Mouse (Mus musculus) central nervous system, embryonic 14 days (tissue): ENCODE data around the gene Bach1. TPM values are rescaled to one million over a fixed set of nuclear protein-coding genes. Genes with fewer than 3 reads are reported as not detected.

Source experiments
- polyA plus RNA-seq: library from polyadenylated mRNA; depleted of rRNA; stranded (reverse); fragments of >200 nt; gene quantifications from 2 replicates; pipeline ENCODE4 v1.2.3, GENCODE M21; 2012; rRNA removed

Bach1 gene
- 23.4 and 24.7 TPM in 2 replicates for polyA plus RNA-seq

DNA sequence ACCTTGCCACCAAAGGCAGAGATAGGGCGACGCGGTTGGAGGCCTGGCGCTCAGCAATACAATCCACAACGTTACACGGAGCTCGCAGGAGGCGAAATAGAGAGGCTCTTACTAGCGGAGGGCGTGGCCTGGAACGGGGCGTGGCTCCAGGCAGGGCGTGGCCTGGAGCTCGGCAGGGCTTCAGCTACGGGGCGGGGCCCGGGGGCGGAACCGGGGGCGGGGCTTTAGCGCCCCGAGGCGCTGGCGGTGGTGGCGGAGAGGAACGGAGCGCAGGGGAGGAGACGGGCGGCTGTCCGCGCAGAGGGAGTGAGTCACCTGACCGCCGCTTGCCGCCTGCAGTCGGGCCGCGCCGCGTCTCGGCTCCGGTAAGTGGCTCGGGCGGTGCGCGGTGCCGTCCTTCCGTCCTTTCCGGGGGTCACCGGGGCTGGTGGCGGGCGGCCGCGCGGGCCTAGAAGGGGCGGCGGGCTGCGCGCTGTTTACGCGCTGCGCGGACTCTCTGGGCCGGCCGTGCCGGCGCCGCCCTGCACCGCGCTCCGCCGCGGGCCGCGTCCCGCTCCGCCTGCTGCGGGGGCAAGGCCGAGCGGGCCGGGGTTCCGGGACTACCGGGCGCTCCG, at the start of gene Bach1:
TSS of gene Bach1 (plus strand) at position 254 of the 614 bp plus-strand sequence.

Other genes with a start within 250 kb of the Bach1 start
- gene Usp16, start 244.2 kb upstream of the Bach1 start, polyA plus RNA-seq: 57.5 and 58.9 TPM in 2 replicates
- gene Cct8, start 203.1 kb upstream of the Bach1 start, polyA plus RNA-seq: 216 and 220 TPM in 2 replicates
- 0.42 and 1.3 TPM in 2 replicates for gene Map3k7cl, start 145.6 kb upstream of the Bach1 start, polyA plus RNA-seq